Mouse (Mus musculus): ENCODE data around the gene Dnase2a.
A peak's percentile ranks its signal among the peaks of the same experiment; 100 is the strongest.

Gene Dnase2a

DNA sequence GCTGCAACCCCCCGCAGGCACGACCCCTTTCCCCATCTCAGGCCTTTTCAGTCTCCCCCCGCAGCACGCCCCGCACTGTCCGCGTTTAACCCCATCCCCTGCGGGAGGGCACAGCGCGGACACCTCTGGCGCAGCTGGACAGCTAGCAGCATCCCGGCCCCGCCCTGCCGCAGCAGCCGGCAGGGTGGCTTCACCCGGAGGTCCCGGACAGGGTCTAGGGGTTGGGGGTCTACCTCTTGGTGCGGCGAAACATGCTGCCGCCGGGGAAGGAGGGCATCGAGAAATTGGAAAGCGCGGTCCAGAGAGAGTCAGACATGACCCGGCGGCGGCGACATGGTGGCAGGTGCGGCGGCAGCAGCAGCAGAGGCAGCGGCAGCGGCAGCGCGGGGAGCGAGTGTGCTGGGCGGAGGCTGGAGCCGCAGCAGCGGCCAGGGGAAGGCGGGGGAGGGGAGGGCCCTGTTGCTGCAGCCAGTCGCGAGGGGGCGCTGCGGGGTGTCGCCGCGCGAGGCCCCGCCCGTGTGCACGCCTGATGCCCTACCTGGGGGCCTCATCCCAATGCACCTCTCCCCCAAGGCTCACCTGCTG lies 28.7 kb downstream of the Dnase2a start, which contains the start of gene Mast1:
TSS of gene Mast1 (minus strand) at position 398 of the 585 bp plus-strand sequence.
- peak; percentile 76 for DNase-seq (ENCODE audit: low spot score)

GRCm38 (mm10) chr8:84937620-84938485 lies 29.5 kb downstream of the Dnase2a start:
- DNase-seq (ENCODE audit: low spot score) = no peak

GRCm38 (mm10) chr8:84943699-84944098 lies 35.3 kb downstream of the Dnase2a start:
- peak; percentile 46 for DNase-seq (ENCODE audit: low spot score)

DNA sequence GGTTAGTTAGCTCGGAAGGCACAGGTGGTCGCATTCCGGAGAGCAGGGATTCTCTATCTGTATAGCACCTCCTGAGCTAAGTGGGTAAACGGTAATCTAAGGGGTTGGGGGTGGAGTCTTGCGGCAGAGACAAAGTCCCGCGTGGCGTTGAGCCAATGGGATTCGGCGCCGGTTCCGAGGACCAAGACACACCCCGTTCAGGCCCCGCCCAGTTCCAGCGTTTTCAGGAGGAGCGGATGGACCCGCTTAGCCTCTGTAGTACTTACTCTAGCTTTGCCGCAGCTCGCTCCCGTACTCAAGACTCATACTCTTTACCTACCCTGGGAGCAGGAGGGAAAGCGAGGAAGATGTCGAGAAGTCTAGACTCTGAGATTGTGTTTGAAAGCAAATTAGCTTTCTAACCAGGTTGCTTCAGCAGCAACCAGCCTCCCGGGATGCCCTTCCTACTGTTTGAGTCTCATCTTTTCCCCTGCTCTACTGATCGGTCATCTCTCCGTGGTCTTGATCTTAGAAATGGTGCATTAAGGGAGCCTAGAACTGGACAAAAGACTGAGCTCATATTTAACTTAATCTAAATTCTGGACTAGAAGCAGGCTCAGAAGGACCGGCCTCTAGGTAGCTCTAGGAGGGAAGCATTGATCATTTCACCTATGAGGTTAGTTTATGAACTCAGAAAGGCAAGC lies 36.3 kb downstream of the Dnase2a start:
- peak; percentile 79 for DNase-seq (ENCODE audit: low spot score)

GRCm38 (mm10) chr8:84945235-84945632 lies 36.9 kb downstream of the Dnase2a start:
- DNase-seq (ENCODE audit: low spot score) = peak; percentile 36

- DNase-seq (ENCODE audit: low spot score) = peak; percentile 67
Observed at GRCm38 (mm10) chr8:84945633-84946527, 37.5 kb downstream of the Dnase2a start.

DNA sequence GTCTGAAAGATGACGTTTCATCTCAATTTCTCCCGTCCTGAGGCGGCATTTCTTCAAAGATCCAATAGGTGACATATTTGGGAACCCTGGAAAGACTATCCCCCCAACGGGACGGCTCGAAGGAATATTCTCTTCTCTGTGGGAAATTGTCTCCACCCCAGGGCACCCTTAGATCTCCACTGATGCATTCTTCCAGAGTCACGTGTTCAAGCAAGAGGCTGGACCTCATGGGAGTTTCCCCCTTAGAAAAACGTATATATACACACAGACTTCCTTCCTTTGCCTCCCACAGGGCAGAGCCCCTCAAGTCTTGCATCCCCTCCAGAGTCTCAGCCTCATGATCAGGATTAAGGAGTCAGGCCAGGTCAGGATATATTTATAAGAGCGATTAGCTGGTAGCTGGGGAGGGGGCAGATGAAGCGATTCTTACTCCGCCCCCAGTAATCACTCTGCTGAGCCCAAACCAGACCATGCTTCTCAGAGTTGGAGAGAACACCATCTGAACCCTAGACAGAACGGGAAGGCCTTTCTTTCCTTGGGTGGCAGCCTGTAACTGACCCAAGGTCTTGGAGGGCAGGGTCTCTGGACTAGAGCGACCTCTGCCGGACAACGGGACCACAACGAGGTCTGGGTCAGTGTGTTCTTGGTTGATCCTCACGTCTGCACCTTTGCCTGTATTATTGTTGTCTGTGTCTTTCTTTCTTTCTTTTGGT lies 38.3 kb downstream of the Dnase2a start, which contains the start of gene Rtbdn:
TSS of gene Rtbdn (plus strand) at position 464 of the 713 bp plus-strand sequence.
- peak; percentile 71 for DNase-seq (ENCODE audit: low spot score)

DNA sequence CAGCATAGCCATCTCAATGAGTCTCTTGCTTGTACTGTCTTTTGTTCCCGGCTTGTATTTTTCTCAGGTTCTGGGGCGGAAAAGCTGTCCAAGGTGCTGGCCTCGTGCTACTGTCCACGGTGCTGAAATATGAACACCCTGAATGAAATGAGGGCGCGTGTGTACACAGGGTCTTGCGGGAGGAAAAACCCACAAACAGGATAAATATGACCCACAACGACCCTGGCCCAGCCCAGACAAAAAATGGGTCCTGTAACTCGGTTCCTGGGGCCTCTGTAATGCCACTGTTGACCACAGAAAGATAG lies 38.8 kb downstream of the Dnase2a start:
- peak; percentile 81 for DNase-seq (ENCODE audit: low spot score)

DNA sequence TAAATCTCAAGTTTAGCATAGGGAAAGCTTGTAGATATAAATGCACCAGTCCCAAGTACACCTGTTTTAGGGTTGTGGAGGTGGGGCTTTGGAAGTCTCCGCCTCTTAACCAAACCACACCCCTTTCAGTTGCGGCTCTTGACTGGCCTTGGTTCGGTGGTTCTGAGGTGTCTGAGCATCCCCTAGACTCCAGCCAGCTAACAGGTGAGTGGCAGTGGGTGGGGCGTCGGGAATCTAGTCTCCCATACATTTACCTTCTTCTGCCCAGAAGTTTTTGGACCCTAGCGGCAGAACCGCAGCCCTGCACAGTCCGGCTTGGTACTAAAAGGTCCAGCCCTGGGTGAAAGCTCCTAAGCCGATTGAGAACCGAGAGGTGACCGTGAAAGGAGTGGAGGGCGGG lies 41.4 kb downstream of the Dnase2a start:
- DNase-seq (ENCODE audit: low spot score) = no peak

DNA sequence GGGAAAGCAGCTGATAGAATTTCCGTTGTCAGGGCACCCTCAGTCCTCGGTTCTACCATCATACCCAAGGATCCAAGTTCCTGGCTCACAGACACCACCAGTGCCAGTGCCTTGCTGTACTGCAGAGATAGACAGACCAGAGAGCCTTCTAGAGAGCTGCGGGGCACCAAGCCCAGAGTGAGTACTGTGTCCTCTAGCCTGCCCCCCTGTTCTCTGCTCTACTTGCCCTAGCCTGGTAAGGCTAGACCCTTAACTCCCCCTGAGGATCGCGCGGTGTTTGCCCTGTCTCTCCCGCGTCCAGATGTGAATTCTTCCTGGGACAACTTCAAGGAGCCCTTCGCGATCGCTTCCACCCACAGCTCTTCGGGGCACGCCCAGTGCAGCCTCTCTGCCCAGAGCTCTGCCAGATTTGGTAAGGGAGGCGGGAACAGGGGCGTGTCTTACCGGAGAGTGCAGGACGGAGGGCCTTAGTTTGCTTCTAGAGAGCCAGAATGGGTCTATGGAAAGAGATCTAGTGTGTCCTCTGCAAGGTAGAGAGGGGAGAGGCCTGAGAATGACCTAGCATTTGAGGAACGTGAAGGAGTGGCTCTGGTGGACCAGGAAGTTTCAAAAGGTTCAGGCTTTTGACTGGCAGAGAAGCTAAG lies 44.4 kb downstream of the Dnase2a start:
- no peak for DNase-seq (ENCODE audit: low spot score)

DNA sequence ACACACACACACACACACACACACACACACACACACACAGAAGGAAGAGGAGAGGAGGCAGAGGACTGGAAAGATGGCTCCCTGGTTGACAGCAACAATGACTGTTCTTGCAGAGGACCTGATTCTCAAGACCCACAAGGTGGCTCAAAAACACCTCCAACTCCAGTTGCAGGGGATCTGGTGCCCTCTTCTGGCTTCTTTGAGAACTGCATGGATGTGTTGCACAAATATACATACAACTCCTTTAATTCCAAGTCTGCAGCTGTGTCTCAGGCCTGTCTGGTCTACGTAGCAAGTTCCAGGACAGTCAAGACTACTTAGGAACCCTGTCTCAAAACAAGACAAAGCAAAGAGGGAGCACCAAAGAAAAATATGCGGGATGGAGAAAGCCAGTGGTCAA lies 48.4 kb downstream of the Dnase2a start:
- DNase-seq (ENCODE audit: low spot score) = peak; percentile 90

- no peak for DNase-seq (ENCODE audit: low spot score)
Observed at GRCm38 (mm10) chr8:84959811-84960210, 51.5 kb downstream of the Dnase2a start.

DNA sequence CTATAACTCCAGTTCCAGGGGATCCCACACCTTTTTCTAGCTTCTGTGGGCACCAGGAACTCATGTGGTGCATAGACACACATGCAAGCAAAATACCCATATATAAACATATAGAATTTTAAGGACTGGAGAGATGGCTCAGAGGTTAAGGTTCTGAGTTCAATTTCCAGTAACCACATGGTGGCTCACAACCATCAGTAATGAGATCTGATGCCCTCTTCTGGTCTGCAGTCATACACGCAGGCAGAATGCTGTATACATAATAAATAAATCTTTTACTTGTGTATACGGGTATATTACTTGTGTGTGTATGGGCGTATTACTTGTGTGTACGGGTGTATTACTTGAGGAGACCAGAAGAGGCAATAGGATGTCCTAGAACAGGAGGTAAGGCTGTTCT lies 55.6 kb downstream of the Dnase2a start:
- no peak for DNase-seq (ENCODE audit: low spot score)

DNA sequence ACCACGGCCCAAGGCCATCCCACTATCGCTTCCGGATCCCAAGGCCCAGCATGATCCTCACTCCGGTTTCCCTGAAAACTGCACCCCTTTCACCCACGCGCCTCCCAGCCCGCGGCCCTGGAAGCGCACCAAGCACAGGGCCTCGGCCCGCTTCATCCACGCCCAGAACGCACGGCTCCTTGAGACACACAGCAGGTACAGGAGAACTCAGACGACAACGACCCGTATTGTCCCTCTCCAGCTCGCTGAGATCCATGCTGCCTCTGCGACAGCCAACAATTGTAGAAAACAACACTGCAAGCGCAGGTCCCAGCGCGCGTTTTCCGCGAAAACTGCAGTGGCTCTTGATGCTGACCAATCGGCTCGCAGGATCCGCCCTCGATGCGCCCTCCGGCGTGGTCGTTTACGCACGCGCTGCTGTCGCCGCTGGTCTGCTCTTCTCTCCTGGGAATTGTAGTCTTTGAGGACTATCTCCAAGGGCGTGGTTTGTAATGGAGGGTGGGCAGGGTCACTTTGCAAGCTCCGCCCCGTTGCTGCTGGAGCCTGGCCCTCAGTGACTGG lies 57.5 kb downstream of the Dnase2a start:
- DNase-seq (ENCODE audit: low spot score) = peak; percentile 98

DNA sequence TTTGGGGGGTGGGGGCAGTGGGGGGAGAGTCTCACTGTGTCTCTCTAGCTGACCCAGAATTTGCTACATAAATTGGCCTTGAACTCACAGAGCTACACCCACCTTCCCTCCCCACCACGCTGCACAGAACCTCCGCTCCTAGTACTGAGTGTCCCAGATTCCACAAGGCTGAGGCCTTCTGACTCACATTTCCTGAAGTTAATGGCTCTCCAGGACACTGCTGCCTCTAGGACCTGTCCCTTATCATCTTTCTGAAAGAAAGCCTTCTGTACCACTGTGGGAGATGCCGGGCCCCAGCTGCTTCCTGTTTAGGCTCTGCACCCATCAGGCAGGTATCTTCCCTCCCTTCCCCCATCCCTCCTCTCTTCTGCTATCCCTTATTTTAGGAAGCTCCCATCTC lies 58.2 kb downstream of the Dnase2a start:
- DNase-seq (ENCODE audit: low spot score) = no peak

GRCm38 (mm10) chr8:84967532-84968304 lies 59.4 kb downstream of the Dnase2a start:
- no peak for DNase-seq (ENCODE audit: low spot score)

DNA sequence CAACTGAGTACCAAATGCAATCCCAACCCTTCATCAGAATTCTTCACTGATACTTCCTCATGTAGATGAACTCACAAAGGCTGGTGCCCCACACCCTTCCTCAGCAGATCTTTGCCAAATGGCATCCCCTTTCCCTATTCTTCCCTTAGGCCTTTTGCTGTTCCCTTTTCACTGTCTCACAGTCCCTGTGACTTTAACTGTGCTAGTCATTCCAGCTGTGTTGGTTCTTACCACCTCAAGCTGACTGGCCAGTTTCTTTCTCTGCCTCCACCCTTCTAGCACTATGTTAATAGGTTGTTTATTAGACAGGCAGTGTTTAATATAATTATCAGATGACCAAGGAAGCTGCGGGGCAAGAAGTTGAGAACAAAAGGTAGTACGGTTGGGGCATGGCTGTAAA lies 60.3 kb downstream of the Dnase2a start:
- DNase-seq (ENCODE audit: low spot score) = peak; percentile 31

- peak; percentile 85 for DNase-seq (ENCODE audit: low spot score)
Observed at GRCm38 (mm10) chr8:84969241-84970134, 61.1 kb downstream of the Dnase2a start, which contains the start of the genes Gm49661, Prdx2 and Rnaseh2a. Gm49661 (minus strand) TSS chr8:84969433. Prdx2 (plus strand) TSS chr8:84969587. Rnaseh2a (minus strand) TSS chr8:84969767.

All from embryo, embryonic 10.5 days (tissue).